Mouse (Mus musculus): ENCODE measurements at regions not wholly inside any gene's neighbourhood (a gene's known extent, or its start where the extent isn't known, plus 50 kb on each side); places are given as distances from the start of the nearest gene placed in this dataset.

- in situ Hi-C loops (cut with MboI, MseI) = no loop called here
Observed at GRCm38 (mm10) chr10:37449894-37450293, 311.2 kb upstream of the Marcks start.

GRCm38 (mm10) chr10:37447333-37448204 lies 308.8 kb upstream of the Marcks start:
- in situ Hi-C loops (cut with MboI, MseI) = no loop called here

GRCm38 (mm10) chr10:37439863-37440613 lies 301.3 kb upstream of the Marcks start:
- in situ Hi-C loops (cut with MboI, MseI) = no loop called here

GRCm38 (mm10) chr10:37438312-37438711 lies 299.6 kb upstream of the Marcks start:
- in situ Hi-C loops (cut with MboI, MseI) = no loop called here

GRCm38 (mm10) chr10:37436849-37437248 lies 298.1 kb upstream of the Marcks start:
- in situ Hi-C loops (cut with MboI, MseI) = no loop called here

GRCm38 (mm10) chr10:37434229-37434628 lies 295.5 kb upstream of the Marcks start:
- in situ Hi-C loops (cut with MboI, MseI) = no loop called here

GRCm38 (mm10) chr10:37423047-37423446 lies 284.3 kb upstream of the Marcks start:
- in situ Hi-C loops (cut with MboI, MseI) = no loop called here

GRCm38 (mm10) chr10:37422612-37423011 lies 283.9 kb upstream of the Marcks start:
- in situ Hi-C loops (cut with MboI, MseI) = no loop called here

- in situ Hi-C loops (cut with MboI, MseI) = no loop called here
Observed at GRCm38 (mm10) chr10:37416321-37416720, 277.6 kb upstream of the Marcks start.

- in situ Hi-C loops (cut with MboI, MseI) = no loop called here
Observed at GRCm38 (mm10) chr10:37412401-37412800, 273.7 kb upstream of the Marcks start.

GRCm38 (mm10) chr10:37409749-37410148 lies 271.0 kb upstream of the Marcks start:
- in situ Hi-C loops (cut with MboI, MseI) = no loop called here

GRCm38 (mm10) chr10:37407487-37407886 lies 268.8 kb upstream of the Marcks start:
- in situ Hi-C loops (cut with MboI, MseI) = no loop called here

GRCm38 (mm10) chr10:37404933-37405332 lies 266.2 kb upstream of the Marcks start:
- in situ Hi-C loops (cut with MboI, MseI) = no loop called here

- in situ Hi-C loops (cut with MboI, MseI) = no loop called here
Observed at GRCm38 (mm10) chr10:37404407-37404806, 265.7 kb upstream of the Marcks start.

GRCm38 (mm10) chr10:37402376-37402775 lies 263.7 kb upstream of the Marcks start:
- in situ Hi-C loops (cut with MboI, MseI) = no loop called here

- in situ Hi-C loops (cut with MboI, MseI) = no loop called here
Observed at GRCm38 (mm10) chr10:37400991-37401390, 262.3 kb upstream of the Marcks start.

GRCm38 (mm10) chr10:37400379-37400778 lies 261.7 kb upstream of the Marcks start:
- in situ Hi-C loops (cut with MboI, MseI) = no loop called here

GRCm38 (mm10) chr10:37397271-37397991 lies 258.7 kb upstream of the Marcks start:
- in situ Hi-C loops (cut with MboI, MseI) = no loop called here

GRCm38 (mm10) chr10:37390011-37390410 lies 251.3 kb upstream of the Marcks start:
- in situ Hi-C loops (cut with MboI, MseI) = no loop called here

- in situ Hi-C loops (cut with MboI, MseI) = no loop called here
Observed at GRCm38 (mm10) chr10:37386216-37386615, 247.5 kb upstream of the Marcks start.

GRCm38 (mm10) chr10:37380024-37380423 lies 241.3 kb upstream of the Marcks start:
- in situ Hi-C loops (cut with MboI, MseI) = no loop called here

Measured in regulatory T cell (primary cell).